Mouse (Mus musculus) limb, embryonic 15.5 days (tissue): ENCODE measurements at regions not wholly inside any gene's neighbourhood (a gene's known extent, or its start where the extent isn't known, plus 50 kb on each side); places are given as distances from the start of the nearest gene placed in this dataset.

Experiments used
- ATAC-seq: fragments of 200-750 bp; cut with Nextera tagmentation; 2 replicates; pipeline ENCODE4 v1.8.0; 2017; ENCODE audit warnings: low read depth, moderate TSS enrichment; ENCODE audit not compliant: insufficient number of reproducible peaks, low FRiP score, low TSS enrichment
- H3K27ac ChIP-seq: fragments of 300-500 bp; sonication (generic); 2 replicates; pipeline ENCODE4 v1.5.1; 2015; ENCODE audit warnings: moderate library complexity, mild to moderate bottlenecking, inconsistent platforms
- H3K27me3 ChIP-seq: fragments of 300-500 bp; sonication (generic); 2 replicates; pipeline ENCODE4 v1.6.1; 2015; ENCODE audit warnings: inconsistent platforms
- H3K36me3 ChIP-seq: fragments of 300-500 bp; sonication (generic); 2 replicates; pipeline ENCODE4 v1.6.1; 2015; ENCODE audit warnings: inconsistent platforms
- H3K4me1 ChIP-seq: fragments of 300-500 bp; sonication (generic); 2 replicates; pipeline ENCODE4 v1.6.1; 2015; ENCODE audit warnings: inconsistent platforms
- H3K4me2 ChIP-seq: fragments of 300-500 bp; sonication (generic); 2 replicates; pipeline ENCODE4 v1.6.1; 2015; ENCODE audit warnings: mild to moderate bottlenecking, inconsistent platforms
- H3K4me3 ChIP-seq: fragments of 300-500 bp; sonication (generic); 2 replicates; pipeline ENCODE4 v1.5.1; 2015; ENCODE audit warnings: mild to moderate bottlenecking, inconsistent platforms
- H3K9ac ChIP-seq: fragments of 300-500 bp; sonication (generic); 2 replicates; pipeline ENCODE4 v1.6.1; 2015; ENCODE audit warnings: inconsistent platforms
- H3K9me3 ChIP-seq: fragments of 300-500 bp; sonication (generic); 2 replicates; pipeline ENCODE4 v1.6.1; 2016; ENCODE audit warnings: inconsistent platforms
- WGBS: fragments of 180-500 bp; shearing (Covaris S2); methylation state at CpG from one replicate; pipeline ENCODE4 v1.1.7; 2015; 5-methylcytosine and 5-hydroxymethylcytosine counted together

DNA sequence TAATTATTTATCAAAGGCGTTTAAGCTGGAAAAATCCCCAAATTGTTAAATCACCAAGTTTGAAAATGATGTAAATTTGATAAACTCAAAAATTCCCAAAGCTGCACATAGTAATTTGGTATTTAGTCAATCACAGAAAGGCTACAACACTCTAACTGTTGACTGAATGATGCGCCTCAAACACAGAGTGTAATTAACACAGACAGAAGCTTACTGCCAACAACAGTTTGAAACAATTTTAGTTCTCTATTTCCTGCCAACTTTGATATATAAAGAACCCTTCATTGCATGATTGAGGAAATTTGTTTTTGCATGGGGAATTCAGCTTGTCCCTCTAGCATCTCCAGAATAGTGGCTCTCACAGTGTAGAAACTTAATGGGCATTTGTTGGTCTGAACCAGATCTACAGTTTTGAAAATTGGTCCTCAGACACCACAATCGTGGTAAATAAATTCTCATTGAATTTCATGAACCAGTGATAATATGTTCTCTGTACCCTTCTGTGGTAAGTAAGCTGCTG is 181.6 kb upstream of the Fam92a start:
- H3K36me3 ChIP-seq = no peaks in the 10 kb centered on the region
- H3K9ac ChIP-seq = no peak overlapping the region
- H3K4me1 ChIP-seq = no peaks in the 10 kb centered on the region
- H3K27me3 ChIP-seq = no peaks in the 10 kb centered on the region
- ATAC-seq = no peak
- 71% methylated on average over 3 of the region's 3 CpGs for WGBS
- no peak overlapping the region for H3K4me3 ChIP-seq
- no peak overlapping the region for H3K27ac ChIP-seq
- H3K4me2 ChIP-seq = no peak overlapping the region
- no peaks in the 10 kb centered on the region for H3K9me3 ChIP-seq

- Histone ChIP-seq H3K27ac (no peak overlapping the region), H3K4me3 (no peak overlapping the region), H3K4me2 (no peak overlapping the region), H3K9me3 (no peaks in the 10 kb centered on the region), H3K36me3 (no peaks in the 10 kb centered on the region), H3K4me1 (no peaks in the 10 kb centered on the region), H3K27me3 (no peaks in the 10 kb centered on the region), H3K9ac (no peak overlapping the region)
- WGBS = 71% methylated on average over 1 of the region's 1 CpGs
- ATAC-seq = no peak
Measured at GRCm38 (mm10) chr4:12339236-12339635, 167.4 kb upstream of the Fam92a start.

GRCm38 (mm10) chr4:12334832-12335587 is 163.2 kb upstream of the Fam92a start:
- no peak overlapping the region for H3K4me3 ChIP-seq
- H3K27me3 ChIP-seq = no peaks in the 10 kb centered on the region
- H3K9ac ChIP-seq = no peak overlapping the region
- no peak overlapping the region for H3K4me2 ChIP-seq
- 81% methylated on average over 7 of the region's 7 CpGs for WGBS
- H3K36me3 ChIP-seq = no peaks in the 10 kb centered on the region
- no peaks in the 10 kb centered on the region for H3K9me3 ChIP-seq
- H3K27ac ChIP-seq = no peak overlapping the region
- no peak for ATAC-seq
- no peaks in the 10 kb centered on the region for H3K4me1 ChIP-seq

DNA sequence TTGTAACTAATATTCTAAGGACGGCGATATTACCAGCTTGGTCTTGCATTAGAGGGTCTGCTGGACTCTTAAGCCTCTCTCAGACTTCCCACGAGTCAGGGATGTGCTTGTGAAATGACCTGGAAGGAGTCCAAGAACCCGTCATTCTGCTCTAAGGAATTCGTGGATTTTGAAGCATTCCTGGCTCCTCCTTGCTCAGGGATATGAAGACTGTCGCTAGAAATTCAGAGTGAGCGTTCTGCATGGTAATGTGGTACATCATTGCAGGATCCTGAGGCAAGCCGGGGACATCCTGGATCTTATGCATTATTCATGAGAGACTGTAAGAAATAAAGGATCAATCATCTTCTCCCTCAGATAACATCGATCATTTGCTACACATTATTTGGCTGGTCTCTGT is 162.6 kb upstream of the Fam92a start:
- 51% methylated on average over 9 of the region's 9 CpGs for WGBS
- H3K36me3 ChIP-seq = no peaks in the 10 kb centered on the region
- H3K4me2 ChIP-seq = no peak overlapping the region
- H3K4me1 ChIP-seq = no peaks in the 10 kb centered on the region
- no peak overlapping the region for H3K4me3 ChIP-seq
- no peak for ATAC-seq
- H3K9ac ChIP-seq = no peak overlapping the region
- no peaks in the 10 kb centered on the region for H3K9me3 ChIP-seq
- no peaks in the 10 kb centered on the region for H3K27me3 ChIP-seq
- no peak overlapping the region for H3K27ac ChIP-seq

DNA sequence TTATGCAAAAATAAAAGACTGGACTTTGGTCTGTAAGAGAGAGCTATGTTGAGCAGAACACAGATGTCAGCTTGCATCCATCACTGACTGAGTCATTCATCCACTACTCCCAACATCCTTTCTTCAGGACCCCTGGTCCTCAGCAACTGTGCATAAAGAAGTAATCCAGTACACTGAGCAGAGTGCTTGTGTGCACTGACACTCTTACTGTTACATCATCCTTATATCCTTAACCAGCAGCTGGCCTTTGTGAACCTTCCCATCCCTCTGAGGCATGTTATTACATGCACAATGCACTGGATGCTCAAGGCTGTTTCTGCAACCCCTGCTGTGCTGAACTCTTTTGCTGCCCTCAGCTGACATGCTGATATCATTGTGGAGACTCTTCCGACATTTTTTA is 144.2 kb upstream of the Fam92a start:
- H3K9ac ChIP-seq = no peak overlapping the region
- no peak overlapping the region for H3K4me2 ChIP-seq
- no peaks in the 10 kb centered on the region for H3K9me3 ChIP-seq
- H3K4me3 ChIP-seq = no peak overlapping the region
- H3K27ac ChIP-seq = no peak overlapping the region
- no peak for ATAC-seq
- H3K4me1 ChIP-seq = no peaks in the 10 kb centered on the region
- no peaks in the 10 kb centered on the region for H3K36me3 ChIP-seq
- 76% methylated on average over 1 of the region's 1 CpGs for WGBS
- H3K27me3 ChIP-seq = no peaks in the 10 kb centered on the region

- no peak overlapping the region for H3K9ac ChIP-seq
- no peak overlapping the region for H3K4me3 ChIP-seq
- H3K36me3 ChIP-seq = no peaks in the 10 kb centered on the region
- no peak overlapping the region for H3K27ac ChIP-seq
- 90% methylated on average over 5 of the region's 5 CpGs for WGBS
- H3K4me1 ChIP-seq = no peaks in the 10 kb centered on the region
- H3K27me3 ChIP-seq = no peaks in the 10 kb centered on the region
- ATAC-seq = no peak
- no peak overlapping the region for H3K4me2 ChIP-seq
- no peaks in the 10 kb centered on the region for H3K9me3 ChIP-seq
Measured at GRCm38 (mm10) chr4:12308332-12308731, 136.5 kb upstream of the Fam92a start.

DNA sequence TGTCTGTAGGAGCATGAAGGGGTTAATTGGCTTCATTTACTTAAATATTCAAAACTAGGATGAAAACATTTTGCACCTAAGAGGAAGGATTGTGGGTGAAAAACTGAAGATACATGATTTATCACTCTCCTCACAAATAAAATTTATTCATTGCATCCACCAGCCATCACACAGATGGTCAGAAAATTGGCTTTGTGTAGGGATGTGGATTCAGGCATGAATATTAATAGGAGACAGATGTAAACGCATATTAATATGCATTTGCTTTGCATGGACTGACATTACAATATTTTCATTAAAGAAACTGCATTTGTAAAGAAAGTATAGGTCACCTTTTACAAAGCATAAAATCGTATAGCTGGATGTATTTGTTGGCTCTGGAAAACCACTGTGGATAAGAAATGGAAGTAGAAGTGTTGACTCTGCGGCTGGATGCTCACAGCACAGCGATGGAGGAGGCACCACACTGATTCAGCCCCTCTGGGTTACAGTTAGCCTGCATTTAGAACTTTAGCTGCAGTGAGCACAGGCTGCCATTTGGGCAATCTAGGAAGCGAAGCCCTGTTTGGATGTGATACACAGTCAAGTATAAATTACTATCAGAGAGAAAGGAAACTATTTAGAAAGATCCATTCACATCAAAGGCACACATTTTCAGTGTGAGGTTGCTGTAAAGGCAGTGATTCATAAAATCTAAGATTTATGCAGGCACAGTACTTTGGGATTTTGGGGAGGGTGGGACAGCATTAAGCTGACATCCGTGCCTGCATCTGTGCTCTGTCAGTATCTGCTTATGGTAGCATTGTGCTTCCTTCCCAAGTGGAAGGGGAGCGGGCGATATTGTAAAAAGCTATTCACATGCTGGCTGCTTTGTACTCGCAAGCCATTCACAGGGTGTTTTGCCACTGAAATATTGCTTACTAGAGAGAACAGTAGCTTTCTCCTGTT is 135.1 kb upstream of the Fam92a start:
- Histone ChIP-seq H3K4me1 (no peaks in the 10 kb centered on the region), H3K4me3 (no peak overlapping the region), H3K27ac (no peak overlapping the region), H3K9ac (no peak overlapping the region), H3K36me3 (no peaks in the 10 kb centered on the region), H3K27me3 (no peaks in the 10 kb centered on the region), H3K4me2 (no peak overlapping the region), H3K9me3 (no peaks in the 10 kb centered on the region)
- ATAC-seq = no peak
- 72% methylated on average over 9 of the region's 9 CpGs for WGBS

DNA sequence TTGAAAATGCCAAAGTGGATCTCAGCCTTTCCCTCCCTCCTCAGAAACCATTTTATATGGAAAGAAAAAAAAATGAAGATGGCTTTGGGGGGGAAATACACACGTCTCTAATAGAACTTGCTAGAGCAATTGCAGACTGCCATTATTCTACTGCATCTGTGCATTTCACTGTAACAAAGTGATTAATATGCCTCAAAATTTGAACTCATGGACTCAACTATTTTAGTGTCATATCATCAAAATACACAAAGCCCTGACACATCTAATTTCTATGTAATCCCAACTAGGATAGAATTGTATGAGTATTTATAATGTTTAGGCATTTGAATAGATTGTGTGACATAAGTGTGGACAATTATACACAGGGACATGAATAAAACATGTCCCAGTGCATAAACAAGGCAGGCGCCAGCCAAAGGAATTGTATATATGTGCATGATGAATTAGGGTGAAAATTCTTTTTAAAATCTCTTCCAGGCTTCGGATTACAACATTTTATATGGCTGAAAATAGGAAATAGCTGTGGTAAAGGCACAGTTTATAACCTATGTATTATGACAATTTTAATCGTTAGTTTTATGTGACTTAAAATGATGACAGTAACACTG is 115.4 kb upstream of the Fam92a start:
- Histone ChIP-seq H3K4me3 (no peak overlapping the region), H3K27me3 (no peaks in the 10 kb centered on the region), H3K4me2 (no peak overlapping the region), H3K36me3 (no peaks in the 10 kb centered on the region), H3K27ac (no peak overlapping the region), H3K9ac (no peak overlapping the region), H3K9me3 (no peaks in the 10 kb centered on the region), H3K4me1 (no peaks in the 10 kb centered on the region)
- no peak for ATAC-seq
- WGBS = 63% methylated on average over 4 of the region's 4 CpGs

- Histone ChIP-seq H3K27ac (no peak overlapping the region), H3K9me3 (no peaks in the 10 kb centered on the region), H3K9ac (no peak overlapping the region), H3K27me3 (no peaks in the 10 kb centered on the region), H3K4me2 (no peak overlapping the region), H3K4me3 (no peak overlapping the region), H3K36me3 (no peaks in the 10 kb centered on the region), H3K4me1 (no peaks in the 10 kb centered on the region)
- ATAC-seq = no peak
- 84% methylated on average over 1 of the region's 1 CpGs for WGBS
Measured at GRCm38 (mm10) chr4:12286391-12286790, 114.6 kb upstream of the Fam92a start.

DNA sequence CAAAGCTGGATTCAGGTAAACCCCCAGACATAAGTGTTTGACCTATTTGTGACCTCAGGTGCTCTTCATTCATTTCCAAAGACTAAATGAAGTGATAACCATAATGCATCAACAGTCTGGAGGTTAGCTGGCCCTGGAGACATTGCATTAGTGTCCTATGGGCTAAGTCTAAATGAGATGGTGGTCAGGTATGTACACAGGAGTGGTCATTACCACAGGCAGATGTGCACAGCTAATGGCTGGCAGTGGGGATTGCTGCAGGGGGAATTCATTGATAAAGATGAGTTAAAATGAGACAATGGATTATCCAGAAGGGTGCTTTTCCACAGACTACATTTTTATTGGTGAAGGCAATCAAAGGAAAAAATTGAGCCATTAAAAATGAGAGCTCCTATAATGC is 114.2 kb upstream of the Fam92a start:
- Histone ChIP-seq H3K27ac (no peak overlapping the region), H3K36me3 (no peaks in the 10 kb centered on the region), H3K4me1 (no peaks in the 10 kb centered on the region), H3K9me3 (no peaks in the 10 kb centered on the region), H3K27me3 (no peaks in the 10 kb centered on the region), H3K4me2 (no peak overlapping the region), H3K4me3 (no peak overlapping the region), H3K9ac (no peak overlapping the region)
- ATAC-seq = no peak

DNA sequence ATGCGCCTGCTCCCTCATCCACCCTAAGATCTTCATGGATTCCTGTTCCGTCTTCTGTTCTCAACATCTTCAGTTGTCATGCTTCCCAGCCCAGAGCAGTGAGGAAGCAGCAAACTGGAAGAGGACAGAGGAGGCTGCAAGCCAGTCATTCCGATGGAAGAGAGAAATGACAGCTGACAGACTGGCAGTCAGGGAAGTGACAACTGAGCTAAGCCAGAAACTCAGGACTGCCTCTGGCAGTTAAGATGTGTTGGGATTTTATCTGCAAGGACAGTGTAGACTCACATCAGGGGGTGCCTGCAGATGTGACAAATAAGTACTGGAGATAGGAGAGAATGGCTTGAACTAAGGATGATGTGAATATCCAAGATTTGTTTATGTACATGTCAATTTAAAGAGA is 106.1 kb upstream of the Fam92a start:
- no peak for ATAC-seq
- H3K36me3 ChIP-seq = no peaks in the 10 kb centered on the region

DNA sequence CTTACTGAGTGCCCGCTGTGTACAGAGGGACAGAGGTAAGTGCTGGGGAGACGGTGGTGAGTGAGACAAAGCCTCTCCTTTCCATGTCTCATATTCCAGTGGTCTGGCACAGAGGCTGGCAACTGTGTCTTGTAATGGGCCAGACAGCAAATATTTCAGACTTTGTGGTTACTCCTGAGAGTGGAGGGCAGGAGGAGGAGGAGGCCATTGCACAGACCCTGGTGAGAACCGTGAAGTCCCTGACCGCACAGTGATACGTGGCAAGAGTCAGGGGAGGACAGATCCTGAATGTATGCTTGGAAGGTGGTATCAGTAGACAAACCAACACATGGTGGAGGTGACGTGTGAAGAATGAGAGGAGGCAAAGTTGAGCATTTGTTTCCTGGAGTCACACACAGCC is 101.6 kb upstream of the Fam92a start:
- no peak overlapping the region for H3K4me2 ChIP-seq
- no peaks in the 10 kb centered on the region for H3K4me1 ChIP-seq
- WGBS = 84% methylated on average over 6 of the region's 6 CpGs
- no peak overlapping the region for H3K9ac ChIP-seq
- no peaks in the 10 kb centered on the region for H3K27me3 ChIP-seq
- H3K27ac ChIP-seq = no peak overlapping the region
- H3K4me3 ChIP-seq = no peak overlapping the region
- H3K36me3 ChIP-seq = no peaks in the 10 kb centered on the region
- no peaks in the 10 kb centered on the region for H3K9me3 ChIP-seq
- ATAC-seq = no peak

More for the DNA sequence above, 106.1 kb upstream of the Fam92a start:
- WGBS = 67% methylated on average over 3 of the region's 3 CpGs
- Histone ChIP-seq H3K27ac (no peak overlapping the region), H3K4me1 (no peaks in the 10 kb centered on the region), H3K9me3 (no peaks in the 10 kb centered on the region), H3K27me3 (no peaks in the 10 kb centered on the region), H3K9ac (no peak overlapping the region), H3K4me2 (no peak overlapping the region), H3K4me3 (no peak overlapping the region)
